Mouse (Mus musculus): ENCODE measurements around the gene Myo18b.

Myo18b gene

DNA sequence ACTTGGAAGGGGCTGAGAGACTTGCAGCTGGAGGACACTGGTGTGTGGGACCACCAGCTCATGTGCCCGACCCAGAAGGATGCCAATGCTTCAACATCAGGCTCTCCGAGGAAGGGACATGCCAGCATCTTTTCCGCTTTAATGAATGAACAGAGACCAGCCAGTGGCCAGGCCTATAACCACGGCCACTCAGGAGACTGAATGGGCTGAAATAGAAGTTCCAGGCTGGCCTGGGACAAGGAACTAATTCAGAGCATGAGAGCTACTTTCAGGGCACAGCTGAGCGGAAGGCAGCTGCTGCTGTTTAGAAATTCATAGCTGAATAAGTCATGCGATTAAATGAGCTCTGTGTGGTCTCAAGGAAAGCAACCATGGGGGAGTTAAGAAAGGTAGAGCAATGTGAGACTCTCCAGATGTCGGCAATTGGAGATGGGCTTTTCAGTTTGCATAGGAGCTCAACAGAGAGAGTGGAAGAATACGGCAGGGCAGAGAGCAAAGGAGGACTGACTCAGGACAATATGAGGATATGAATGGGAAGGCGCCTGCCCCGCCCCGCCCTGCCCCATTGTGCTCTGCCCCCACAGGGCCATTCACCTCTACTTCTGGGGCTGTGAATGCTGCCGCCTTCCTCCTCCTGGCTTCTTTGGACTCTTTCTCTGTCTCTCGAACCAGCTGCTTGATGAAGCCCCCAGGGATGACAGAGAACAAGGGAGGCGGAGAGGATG is 18.6 kb downstream of the Myo18b start:
- DNase-seq (ENCODE audit: low spot score) = no peak

DNA sequence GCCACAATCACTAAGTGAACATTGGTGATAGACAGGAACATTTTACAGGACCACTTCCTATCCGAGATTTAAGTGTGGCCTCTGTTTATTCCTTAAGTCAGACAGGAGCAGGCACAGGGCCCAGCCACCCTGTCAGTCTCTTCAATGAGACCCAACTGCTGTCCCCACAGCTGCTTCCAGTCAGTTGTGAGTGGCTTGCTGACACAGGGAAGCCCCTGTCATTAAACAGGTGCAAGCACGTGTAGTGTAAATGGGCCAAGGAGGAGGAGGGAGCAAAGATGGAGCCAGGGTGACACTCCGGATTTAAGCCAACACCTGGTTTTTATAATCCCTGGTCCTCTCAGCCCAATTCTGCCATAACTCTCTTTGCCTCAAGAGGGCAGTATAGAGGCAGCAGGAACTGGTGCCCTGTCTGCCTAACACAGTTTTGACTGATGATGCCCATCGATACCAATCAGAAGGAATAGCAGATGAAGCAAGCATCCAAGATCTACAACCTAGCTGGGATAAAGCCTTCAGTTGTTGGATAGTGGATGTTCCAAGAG is 19.2 kb downstream of the Myo18b start:
- DNase-seq (ENCODE audit: low spot score) = no peak

DNA sequence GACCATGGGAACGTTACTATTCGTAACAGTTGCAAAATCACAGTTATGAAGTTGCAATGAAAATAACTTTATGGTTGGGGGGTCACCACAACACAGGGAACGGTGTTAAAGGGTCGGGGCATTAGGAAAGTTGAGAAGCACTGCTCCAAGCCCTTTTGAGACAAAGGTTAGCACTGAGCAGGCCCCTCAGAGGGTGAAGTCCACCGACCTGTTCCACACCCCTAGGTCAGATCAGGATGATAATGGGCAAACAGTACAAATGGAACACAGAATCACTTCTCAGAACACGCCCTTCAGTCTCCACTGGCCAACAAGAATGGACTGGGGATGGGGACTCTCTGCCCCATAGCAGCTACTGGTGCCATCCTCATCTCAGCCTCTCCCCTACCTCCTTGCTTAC is 23.2 kb downstream of the Myo18b start:
- DNase-seq (ENCODE audit: low spot score) = no peak

DNA sequence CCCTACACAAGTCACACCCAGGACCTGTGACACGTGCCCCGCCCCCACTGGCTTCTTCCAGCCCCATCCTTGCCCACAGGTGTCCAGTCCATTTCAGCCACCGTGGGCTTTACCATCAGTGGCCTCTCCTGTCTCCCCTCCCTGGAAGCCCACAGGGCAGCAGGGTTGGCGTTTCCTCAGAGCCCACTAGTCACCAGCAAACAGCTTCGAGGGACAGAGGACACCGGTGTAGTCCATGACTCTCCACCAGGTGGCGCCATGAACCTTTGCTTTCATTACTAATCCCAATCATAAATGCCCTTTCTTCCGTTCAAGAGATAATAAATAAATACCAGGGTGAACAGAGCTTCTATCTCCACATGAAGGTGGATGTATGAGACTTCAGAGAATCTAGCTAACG is 25.4 kb downstream of the Myo18b start:
- no peak for DNase-seq (ENCODE audit: low spot score)

DNA sequence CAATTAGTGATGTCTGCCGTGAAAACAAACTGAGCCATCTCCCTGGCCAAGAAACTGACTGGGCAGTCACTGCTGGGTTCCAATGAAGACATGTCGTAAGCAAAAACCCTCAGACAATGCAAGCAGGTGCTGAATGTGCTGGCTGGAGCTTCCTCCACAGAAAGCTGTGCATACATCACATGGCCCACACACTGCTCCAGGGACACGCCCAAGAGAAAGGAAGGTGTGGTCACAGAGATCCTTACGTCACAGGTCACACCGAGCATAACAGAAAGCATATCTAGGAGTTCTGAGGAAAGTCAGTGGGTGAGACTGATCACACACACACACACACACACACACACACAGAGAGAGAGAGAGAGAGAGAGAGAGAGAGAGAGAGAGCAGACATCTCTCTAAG is 27.5 kb downstream of the Myo18b start:
- no peak for DNase-seq (ENCODE audit: low spot score)

DNA sequence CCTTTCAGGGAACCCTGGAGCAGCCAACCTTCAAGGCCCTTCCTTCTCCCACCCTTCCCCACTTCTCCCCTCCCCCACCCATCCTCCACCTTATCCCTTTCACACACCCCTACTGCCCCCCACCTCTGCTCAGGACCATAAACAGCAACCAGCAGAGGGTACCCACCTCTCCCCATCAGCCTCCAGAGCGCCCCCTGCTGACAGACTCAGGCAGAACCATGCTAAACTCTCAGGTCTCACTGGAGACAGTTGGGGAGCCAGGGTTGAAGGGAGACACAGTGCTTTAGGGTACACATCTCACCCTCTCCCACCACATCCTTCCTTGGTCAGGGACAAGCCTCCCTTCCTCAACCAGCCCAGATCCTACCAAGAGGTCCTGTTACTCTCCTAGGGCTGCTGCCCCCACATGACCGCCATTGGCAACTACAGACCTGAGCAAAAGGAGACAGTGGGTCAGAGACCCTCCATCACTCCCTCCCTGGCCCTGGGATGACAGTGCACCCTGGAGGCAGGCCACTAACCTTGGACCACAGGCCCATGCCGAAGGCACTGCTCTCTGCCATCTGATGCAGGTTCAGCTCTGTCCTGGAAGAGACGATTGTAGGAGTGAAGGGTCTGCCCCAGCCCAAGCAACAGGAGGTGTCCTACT is 31.3 kb downstream of the Myo18b start:
- no peak for DNase-seq (ENCODE audit: low spot score)

DNA sequence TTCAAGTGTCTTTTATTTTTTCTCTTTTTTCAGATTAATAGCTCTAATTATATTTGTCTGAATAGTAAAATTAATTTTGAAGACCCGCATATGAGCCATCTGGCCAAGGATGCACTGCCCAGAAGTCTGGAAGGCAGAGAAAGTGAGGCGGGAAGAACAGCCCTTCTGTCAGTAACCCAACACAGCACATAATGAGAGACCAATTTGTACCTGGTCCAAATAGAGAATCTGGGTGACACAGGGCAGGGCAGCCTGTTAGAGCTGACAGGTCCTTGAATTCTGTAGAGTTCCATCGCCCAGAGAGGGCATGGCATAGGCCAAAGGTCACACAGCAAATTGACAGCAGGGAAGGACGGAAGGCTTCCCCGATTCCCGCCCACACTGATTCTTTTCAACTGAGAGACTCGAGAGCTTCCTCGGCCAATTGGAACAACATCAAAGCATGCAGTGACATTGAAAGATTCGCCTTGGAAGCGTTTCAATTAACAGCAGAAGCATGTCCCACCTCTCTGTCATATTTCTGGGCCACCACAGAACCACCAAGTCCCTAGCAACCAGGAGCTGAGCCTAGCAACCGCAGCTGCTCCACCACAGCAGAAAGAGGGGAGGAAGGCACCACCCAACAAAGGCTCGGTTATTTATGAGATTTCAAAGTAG is 36.7 kb downstream of the Myo18b start:
- DNase-seq (ENCODE audit: low spot score) = no peak

DNA sequence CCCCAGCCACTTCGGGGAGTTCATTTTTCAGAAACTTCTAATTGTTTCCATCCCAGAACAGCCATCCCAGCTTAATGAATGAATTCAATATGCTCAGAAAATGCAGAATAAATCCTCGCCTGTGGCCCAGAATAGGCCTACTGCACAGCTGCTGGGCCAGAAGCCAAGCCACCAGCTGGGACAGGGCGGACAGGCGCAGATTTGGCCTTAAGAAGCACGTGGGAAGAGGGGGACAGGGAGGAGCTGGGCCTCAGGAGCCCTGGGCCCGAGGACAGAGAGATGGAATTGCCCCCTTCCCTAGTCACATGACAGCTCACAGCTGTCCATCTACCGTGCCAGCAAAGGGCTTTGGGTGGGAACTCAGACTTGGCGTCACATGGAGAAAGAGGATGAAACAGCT is 43.0 kb downstream of the Myo18b start:
- DNase-seq (ENCODE audit: low spot score) = no peak

DNA sequence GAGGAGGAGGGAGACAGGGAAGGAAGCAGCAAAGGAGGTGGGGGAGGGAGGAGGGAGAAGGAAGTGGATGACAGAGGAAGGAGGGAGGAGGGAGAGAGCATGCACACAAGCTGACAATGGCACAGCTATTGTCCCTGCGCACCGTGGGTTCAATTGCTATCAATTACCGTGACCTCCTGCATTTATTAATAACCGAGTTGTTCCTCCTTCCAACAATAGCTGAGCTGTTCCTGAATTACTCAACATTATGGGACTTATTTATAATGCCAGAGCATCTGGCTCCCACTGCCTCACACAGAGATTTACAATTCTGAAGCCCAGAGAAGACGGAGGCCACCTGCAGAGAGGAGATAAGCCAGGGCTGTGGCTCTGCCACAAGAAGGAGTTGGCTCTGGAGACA is 44.8 kb downstream of the Myo18b start:
- no peak for DNase-seq (ENCODE audit: low spot score)

DNA sequence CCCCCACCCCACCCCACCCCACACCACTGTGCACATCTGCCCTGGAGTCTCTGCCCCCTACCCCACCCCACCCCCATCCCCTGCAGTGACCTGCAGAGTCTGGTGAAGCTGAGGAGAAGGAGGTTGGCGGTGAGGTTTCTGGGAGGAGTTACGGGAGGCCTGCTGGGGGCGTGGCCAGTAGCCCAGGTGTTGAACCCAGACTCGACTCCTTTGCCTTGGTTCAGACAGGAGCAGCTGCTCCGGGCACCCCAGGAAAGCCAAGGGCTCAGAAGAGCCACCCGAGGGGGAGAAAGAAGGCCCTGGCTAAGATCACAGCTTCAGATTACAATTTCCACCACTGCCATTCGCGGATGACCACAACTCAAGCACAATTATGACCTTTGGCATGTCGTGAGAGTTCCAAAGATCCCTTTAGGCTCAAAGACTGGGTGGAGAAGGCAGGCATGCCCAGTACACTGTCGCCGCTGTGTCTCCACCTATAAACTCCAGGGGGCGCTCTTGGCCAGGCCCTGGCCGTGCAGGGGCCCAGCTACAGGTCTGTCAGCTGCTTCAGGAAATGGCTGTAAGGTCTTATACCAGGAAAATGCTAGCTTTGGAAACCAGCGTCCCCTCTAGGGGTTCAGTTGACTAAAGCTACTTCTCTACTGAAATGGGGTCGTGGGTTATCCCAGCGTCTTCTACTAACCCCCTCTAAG is 47.4 kb downstream of the Myo18b start:
- no peak for DNase-seq (ENCODE audit: low spot score)

DNA sequence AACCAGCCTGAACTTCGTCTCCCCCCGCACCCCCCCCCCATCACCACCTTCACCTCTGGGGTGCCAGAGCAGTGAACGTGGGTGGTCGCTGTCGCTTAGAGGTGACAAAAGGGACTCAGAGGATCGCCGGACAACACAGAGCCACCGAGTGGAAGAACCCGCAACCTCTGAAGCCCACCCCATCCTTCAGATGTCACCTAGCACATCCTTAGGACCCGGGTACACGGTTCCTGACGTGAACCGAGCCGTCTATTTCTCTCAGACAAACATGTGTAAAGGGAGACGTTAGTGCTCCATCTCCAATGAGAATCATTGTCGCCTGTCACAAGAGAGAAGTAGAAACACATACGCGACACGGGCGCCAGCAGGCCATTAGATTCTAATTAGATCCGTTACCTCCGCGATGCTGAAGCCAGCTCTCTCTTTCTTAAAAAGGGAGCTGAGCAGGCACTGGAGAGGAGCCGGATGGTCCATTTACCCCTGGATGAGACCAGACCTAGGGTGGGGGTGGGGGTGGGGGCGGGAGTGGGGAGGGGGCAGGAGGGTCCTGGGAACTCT is 48.1 kb downstream of the Myo18b start:
- no peak for DNase-seq (ENCODE audit: low spot score)

DNA sequence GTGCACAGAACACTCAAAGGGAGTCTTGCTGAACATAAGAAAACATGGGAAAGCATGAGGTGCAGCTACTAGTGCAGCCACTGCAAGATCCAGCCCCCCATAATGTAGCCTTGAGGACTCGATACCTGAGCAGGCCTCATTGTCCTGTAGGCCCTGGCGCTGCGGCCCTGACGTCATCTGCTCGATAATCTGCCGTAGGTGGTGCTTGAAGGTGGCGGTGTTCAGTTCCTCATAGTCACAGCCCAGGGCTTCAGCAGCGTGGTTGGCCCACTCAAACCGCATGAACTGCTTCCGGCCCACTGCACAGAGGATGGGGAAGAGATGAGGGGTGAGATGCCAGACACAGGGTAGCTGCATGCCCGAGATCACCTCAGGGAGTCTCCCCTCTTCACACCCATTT is 50.0 kb downstream of the Myo18b start:
- no peak for DNase-seq (ENCODE audit: low spot score)

DNA sequence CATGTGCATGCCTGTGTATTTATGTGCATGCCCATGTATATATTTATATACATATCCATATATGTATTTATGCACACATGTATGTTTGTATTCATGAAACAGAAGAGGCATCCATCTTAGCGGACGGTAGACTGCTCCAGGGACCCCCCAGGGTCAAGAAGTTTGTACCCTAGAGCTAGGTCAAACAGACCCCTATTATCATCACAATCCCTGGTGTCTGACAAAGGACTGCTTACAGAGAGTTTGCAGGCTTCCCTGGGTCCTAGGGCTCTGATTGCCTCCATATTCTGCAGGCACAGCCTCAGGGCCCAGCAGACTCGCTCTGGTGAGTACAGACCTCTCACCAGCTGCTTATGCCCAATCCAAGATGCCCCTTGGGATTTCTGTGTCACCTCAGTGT is 51.7 kb downstream of the Myo18b start:
- DNase-seq (ENCODE audit: low spot score) = no peak

DNA sequence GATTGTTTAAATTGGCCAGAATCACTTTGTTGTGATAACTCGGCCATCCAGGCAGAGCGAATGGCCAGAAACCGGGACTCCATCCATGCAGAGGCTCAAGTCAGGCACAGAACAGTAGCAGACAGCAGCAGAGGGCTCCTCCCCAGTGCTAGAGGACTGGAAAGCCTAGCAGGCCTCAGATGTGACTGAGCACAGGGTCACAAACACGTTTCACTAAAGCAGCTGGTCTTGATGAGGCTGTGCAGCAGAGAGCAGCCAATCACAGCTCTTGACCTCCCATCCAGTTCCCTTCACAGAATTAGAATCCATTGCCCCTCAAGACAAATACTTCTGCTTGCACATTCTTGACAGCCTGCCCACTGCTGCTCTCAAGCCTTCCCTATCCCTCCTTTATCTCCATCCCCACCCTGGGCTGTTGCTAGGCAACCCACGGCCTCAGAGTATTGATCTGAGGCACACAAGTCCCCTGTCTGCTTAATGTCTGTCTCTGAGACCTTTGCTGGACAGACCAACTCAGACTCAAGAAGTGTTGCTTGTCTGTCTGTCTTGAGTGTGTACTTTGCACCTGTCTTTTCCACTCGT is 52.4 kb downstream of the Myo18b start:
- DNase-seq (ENCODE audit: low spot score) = no peak

DNA sequence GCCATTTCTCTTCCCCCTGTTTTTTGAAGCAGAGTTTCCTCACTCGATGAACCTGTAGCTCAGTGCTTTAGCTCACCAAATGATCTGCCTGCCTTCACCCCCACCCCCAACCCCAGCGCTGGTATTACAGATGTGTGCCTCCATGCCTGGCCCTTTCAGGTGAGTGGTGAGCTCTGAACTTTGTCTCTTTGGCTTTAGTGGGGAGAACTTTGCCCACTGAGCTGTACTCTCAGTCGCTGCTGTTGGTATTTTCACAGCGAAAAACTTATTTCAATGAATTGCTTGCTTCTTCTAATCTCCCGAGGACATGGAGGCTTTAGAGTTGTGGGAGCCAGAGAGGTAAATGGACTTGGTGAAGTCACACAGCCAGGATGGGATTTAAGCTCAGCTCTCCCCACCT is 53.5 kb downstream of the Myo18b start:
- DNase-seq (ENCODE audit: low spot score) = no peak

DNA sequence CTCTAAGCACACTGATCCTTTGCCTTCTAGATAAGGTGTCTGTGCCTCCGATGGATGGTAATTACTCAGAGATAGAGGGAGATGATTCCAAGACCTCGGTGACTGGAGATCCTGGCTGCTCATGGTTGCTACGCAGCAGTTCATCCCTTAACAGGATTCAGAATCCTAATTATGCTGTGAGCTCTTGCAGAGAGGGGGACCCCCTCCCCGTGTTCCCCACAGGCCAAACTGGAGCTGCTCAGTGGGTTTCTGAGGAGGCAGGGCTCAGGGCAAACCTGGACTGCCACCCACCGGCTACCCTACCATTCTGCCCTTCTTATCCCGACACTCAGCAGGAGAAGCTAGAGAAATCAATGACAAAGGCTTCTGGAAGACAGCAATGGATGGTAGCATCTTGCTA is 54.3 kb downstream of the Myo18b start:
- no peak for DNase-seq (ENCODE audit: low spot score)

DNA sequence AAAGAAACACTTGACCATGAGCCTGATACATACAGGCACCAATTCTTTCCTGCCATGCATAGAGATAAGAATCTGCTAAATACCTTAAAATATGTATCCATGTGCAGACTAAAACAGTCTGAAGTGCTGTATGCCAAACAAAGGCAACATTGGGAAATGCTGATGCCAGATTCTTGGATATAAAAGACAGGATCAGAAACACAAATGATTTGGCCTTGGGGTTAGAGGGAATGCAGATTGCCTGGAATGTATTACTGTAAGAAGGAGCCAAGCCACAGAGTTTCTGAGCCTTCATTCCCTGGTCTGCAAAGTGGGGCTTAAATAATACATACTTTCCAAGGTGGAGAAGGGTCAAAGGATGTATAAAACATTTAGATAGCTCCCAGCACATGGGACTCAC is 61.3 kb downstream of the Myo18b start:
- DNase-seq (ENCODE audit: low spot score) = no peak

DNA sequence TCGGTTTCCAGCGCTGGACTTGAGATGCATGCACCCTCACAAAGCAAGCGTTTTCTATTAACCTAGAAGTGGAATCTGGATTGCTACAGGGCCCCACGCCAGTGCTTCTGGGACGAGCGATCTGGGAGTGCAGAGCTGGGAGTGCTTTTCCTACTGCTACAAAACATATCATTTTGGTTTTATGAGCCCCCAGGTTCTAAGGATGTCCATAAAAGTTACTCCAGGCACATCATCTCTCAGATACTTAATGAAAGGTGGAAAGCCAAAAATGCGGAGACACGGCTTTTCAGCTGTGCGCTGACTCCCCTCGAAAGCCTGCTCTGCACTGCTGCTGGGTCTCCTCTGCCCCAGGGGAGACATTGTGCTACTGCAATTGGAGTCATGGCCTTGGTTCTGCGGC is 62.3 kb downstream of the Myo18b start:
- no peak for DNase-seq (ENCODE audit: low spot score)

DNA sequence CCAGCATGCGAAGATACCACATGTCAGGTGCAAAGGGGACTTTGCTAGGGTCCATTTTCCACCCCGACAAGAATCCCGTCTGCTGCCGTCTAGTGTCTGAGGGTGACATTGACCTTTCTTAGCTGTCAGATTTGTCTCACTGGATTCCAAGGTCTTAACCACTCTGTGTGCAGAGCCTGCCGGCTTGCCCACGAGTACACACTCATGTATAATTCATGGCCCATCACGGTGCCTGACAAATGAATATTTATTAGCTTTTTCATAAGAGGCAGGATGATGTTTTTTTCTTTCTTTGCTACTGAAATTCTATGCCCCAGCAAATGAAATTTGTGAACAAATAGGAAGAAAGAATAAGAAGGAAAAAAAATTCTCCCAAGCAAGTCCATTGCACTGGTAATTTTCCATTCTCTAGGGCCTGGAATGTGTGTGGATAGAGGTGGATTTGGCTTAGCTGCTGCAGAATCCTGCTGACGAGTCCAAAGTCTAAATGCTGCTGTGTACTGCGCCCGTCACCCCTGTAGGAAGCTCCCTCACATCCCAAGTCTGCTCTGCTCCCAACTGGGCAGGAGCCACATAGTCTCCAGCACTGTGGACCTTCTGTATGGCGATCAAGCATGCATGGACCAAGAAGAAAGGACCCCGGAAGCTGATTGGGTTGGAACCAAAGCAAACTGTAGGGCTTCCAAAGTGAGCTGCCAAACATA is 70.9 kb downstream of the Myo18b start:
- no peak for DNase-seq (ENCODE audit: low spot score)

DNA sequence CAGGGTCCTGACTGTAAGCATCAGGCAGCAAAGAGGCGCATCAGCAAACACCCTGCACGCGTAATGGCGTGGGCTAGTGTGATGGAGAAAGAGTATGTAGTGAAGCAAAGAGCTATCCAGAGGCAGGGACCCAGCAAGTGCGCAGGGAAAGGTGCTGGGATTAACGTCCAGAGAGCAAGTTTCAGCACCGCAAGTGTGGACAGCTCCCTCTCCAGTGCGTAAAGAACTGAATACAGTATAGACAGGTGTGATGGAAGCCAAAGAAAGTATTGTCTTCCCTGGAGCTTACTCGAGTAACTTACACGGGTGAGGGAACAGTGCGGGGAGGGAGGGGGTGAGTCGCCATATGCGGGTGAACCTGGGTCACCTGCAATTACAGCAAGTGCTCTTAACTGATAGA is 71.8 kb downstream of the Myo18b start:
- DNase-seq (ENCODE audit: low spot score) = no peak

DNA sequence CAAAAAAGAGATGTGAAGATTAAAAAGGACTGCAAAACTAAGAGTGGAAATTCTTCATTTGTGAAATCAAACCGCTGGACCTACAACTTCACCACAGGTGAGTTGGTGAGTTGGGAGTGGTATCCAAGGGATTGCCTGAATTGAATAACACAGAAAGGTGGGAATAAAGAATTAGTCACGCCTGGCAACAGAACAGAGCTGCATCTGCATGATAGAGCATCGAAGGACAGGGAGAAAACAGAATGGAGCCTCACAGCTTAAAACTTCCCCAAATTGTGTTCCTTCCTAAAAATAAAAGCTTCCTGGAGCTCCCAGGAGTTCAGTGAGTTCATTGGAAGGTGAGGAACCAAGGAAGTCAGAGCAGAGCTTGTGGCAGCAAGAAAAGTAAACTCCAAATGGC is 73.7 kb downstream of the Myo18b start:
- DNase-seq (ENCODE audit: low spot score) = no peak

Measured in urinary bladder, postnatal 10 days (tissue).